Mouse (Mus musculus) olfactory bulb, adult 2 months (tissue): ENCODE data around the gene Ccer2. TPM values are rescaled to one million over a fixed set of nuclear protein-coding genes. Genes with fewer than 3 reads are reported as not detected.
A peak's percentile ranks its signal among the peaks of the same experiment; 100 is the strongest.

Source experiments
- H3K27ac ChIP-seq: fragments of 200-500 bp; 2 replicates; pipeline ENCODE4 v1.5.1; 2012; ENCODE audit warnings: low read depth, low read length; ENCODE audit not compliant: insufficient read depth
- H3K4me1 ChIP-seq: fragments of 200-500 bp; 2 replicates; pipeline ENCODE4 v1.6.1; 2012; ENCODE audit warnings: low read length; ENCODE audit not compliant: control insufficient read depth, insufficient read depth
- H3K4me3 ChIP-seq: fragments of 200-500 bp; 2 replicates; pipeline ENCODE4 v1.5.1; 2012; ENCODE audit warnings: mild to moderate bottlenecking, low read depth, low read length, moderate library complexity; ENCODE audit not compliant: insufficient read depth
- CTCF ChIP-seq: fragments of 200-500 bp; IDR thresholded peaks from 2 replicates; pipeline ENCODE4 v1.5.1; 2012; ENCODE audit warnings: low read depth, mild to moderate bottlenecking, low read length, moderate library complexity; ENCODE audit not compliant: insufficient read depth
- POLR2A ChIP-seq: fragments of 200-500 bp; IDR thresholded peaks from 2 replicates; pipeline ENCODE4 v1.6.1; 2012; ENCODE audit warnings: mild to moderate bottlenecking, low read depth, low read length, moderate library complexity; ENCODE audit not compliant: insufficient read depth
- WGBS: fragments of 180-500 bp; shearing (Covaris S2); methylation state at CpG from one replicate; pipeline ENCODE4 v1.1.7; 2018; 5-methylcytosine and 5-hydroxymethylcytosine counted together
- polyA plus RNA-seq: library from polyadenylated mRNA; stranded (reverse); fragments of >200 nt; gene quantifications from 2 replicates; pipeline ENCODE4 v1.2.4, GENCODE M21; 2012; ENCODE audit warnings: low replicate concordance; ENCODE audit not compliant: missing spikeins, insufficient read depth, insufficient read length

Ccer2 gene
- polyA plus RNA-seq, 1 experiment = not detected

DNA sequence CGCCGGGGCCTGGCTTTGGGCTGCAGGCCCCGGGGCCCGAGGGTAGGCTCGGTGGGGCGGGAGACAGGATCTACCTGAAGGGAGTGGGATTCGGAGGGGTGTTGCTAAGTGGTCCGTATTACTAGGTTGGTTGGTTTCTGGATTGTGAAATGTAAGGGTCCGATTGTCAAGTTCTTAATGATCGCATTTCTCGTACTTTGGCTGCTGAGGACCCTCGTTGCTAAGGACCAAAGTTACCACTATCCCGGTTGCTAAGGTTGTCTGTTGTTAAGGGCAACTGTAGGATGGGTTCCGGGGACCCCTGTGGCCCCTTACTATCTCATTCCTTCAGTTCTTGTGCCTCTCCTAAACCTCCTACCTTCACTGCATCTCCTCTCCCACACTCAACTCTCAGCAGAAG, 10.9 kb downstream of the Ccer2 start:
- no peak overlapping the region for H3K27ac ChIP-seq
- TF ChIP-seq CTCF = no peak
- no peak for TF ChIP-seq POLR2A
- under 1% methylated on average over 14 of the region's 14 CpGs for WGBS
- H3K4me3 ChIP-seq = peak overlapping the region; percentile 56
- H3K4me1 ChIP-seq = peaks cover 11% of the 10 kb centered on the region

DNA sequence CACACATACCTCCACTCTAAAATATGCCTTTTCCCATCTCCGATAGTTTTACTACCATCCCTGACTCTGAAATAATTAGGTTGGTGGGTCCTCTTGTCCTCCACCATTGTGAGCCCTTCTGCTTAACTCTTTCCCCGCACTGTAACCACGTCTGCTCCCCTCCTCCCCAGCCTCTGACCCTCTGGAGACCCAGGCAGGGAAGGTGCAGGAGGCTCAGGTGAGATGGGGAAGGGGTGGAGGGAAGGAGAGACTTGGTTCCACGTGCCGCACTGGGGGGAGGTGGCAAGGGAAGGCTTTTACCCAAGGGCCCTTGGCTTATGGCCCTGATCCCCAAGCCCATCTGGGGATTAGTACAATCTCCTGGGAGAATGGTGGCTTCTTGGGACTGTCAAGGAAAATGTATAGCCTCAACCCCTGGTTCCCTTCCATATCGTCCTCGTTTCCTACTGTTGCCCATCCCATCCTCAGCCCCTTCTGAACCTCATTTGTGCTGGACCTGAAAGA, 11.5 kb downstream of the Ccer2 start, which contains the start of gene Nfkbib:
TSS of gene Nfkbib (minus strand) at position 51 of the 504 bp plus-strand sequence.
- Histone ChIP-seq H3K27ac (no peak within 1 kb of the TSS), H3K4me1 (peaks cover 11% of the 10 kb centered on the region)

DNA sequence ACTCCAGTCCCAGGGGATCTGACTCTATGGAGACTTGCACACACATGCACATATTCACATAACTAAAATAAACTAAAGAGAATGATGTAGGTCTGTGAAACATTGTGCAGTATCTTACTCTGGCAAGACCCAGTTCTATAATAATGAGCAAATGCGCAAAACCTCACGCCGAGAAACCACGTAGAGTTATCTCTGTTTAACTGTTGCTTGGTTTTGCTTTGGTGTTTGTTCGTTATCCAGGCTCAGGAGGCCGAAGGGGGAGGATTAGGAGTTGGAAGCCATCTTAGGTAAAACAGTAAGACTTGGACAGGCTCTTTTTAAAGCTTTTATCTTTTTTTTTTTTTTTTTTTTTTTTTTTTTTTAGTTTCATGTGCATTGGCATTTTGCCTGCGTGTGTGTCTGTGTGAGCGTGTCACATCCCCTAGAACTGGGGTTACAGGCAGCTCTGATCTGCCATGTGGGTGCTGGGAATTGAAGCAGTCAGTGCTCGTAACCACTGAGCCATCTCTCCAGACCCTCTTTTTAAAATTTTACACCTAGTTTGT, 13.5 kb downstream of the Ccer2 start:
- no peak overlapping the region for H3K4me3 ChIP-seq
- no peak for TF ChIP-seq CTCF
- TF ChIP-seq POLR2A = no peak
- 89% methylated on average over 9 of the region's 9 CpGs for WGBS
- H3K4me1 ChIP-seq = peaks cover 11% of the 10 kb centered on the region
- H3K27ac ChIP-seq = no peak overlapping the region

More for the DNA sequence above, 11.5 kb downstream of the Ccer2 start, which contains the start of gene Nfkbib:
- H3K4me3 ChIP-seq = peak within 1 kb of the TSS; percentile 99
- WGBS = 45% methylated on average over 7 of the region's 7 CpGs
- TF ChIP-seq CTCF (no peak), POLR2A (no peak)

DNA sequence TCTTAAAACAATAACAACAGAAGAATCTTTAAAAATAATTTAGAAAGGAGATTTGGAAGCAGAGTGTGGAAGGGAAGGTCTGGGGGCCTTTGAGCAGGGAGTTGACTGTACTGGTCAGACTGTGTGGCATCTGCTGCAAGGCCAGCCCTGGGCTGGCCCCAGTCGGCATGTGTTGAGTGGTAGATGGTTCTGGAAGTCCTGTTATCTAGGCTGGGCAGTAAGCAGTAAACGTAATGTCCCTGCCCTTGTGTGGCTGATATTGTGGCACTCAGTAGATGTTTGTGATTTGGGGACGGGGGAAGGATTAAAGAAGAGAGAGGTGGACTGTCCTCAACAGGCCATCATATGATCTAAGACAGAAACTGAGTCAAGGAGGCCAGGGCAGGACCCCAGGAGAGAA, 14.3 kb downstream of the Ccer2 start:
- Histone ChIP-seq H3K4me3 (no peak overlapping the region), H3K4me1 (peaks cover 11% of the 10 kb centered on the region), H3K27ac (no peak overlapping the region)
- TF ChIP-seq CTCF (no peak), POLR2A (no peak)
- WGBS = 94% methylated on average over 3 of the region's 3 CpGs

DNA sequence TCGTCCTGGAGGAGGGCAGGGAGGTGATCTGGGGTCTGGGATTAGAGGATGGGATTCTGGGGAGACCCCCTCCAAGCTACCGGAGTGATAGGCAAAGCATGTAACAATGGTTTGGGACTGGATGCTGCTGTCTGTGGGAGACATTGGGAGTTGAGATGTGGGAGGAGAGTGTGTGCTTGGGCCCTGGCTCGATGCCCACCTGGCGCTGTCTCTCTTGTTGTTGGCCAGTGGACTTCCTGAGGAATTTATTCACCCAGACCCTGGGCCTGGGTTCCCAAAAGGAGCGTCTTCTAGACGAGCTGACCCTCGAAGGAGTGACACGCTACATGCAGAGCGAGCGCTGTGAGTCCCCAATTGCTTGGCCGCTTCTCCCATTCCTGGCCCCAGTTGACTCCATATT, 15.9 kb downstream of the Ccer2 start:
- no peak overlapping the region for H3K27ac ChIP-seq
- 74% methylated on average over 11 of the region's 11 CpGs for WGBS
- H3K4me3 ChIP-seq = no peak overlapping the region
- TF ChIP-seq POLR2A (no peak), CTCF (no peak)
- peaks cover 13% of the 10 kb centered on the region for H3K4me1 ChIP-seq

DNA sequence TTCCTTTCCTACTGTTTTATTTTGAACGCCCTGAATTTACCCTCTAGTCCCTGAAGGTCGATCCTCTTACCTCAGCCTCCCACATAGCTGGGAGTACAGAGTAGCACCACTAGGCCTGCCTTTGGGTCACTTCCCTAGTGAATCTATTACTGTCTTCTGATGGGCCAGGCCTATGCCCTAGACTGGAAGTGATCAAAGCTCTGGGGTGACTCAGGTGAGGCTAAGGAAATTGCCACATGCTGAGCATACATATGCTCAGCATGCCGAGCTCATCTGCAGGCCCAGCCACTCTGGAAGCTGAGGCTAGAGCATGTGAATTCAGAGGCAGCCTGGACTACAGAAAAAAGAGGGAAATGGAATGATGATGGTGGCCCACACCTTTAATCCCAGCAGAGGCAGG, 17.2 kb downstream of the Ccer2 start:
- 84% methylated on average over 3 of the region's 3 CpGs for WGBS
- H3K27ac ChIP-seq = no peak overlapping the region
- TF ChIP-seq CTCF (no peak), POLR2A (no peak)
- H3K4me3 ChIP-seq = no peak overlapping the region
- peaks cover 6% of the 10 kb centered on the region; the same call in 1 of the 2 replicates for H3K4me1 ChIP-seq

DNA sequence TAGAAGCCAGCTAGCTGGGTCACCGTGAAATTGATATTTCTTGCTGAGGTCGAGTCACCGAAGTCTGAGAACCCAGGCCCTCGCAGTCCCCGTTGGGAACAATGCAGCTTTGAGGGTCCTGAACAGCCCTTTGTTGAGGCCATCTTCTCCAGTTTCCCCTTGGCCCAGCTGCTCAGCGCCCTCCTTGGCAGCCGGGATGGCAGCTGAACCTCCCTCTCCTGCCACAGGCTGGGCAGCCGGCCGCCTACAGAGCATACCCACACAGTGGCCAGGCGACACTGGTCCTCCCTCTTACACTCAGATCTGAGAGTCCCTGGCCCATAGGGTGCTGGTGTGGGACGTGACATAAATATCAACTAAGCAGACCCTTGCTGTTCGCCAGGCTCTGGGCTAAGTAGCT, 18.2 kb downstream of the Ccer2 start:
- peaks cover 6% of the 10 kb centered on the region; the same call in 1 of the 2 replicates for H3K4me1 ChIP-seq
- no peak overlapping the region for H3K27ac ChIP-seq
- H3K4me3 ChIP-seq = no peak overlapping the region
- 49% methylated on average over 12 of the region's 12 CpGs for WGBS
- no peak for TF ChIP-seq CTCF
- no peak for TF ChIP-seq POLR2A

DNA sequence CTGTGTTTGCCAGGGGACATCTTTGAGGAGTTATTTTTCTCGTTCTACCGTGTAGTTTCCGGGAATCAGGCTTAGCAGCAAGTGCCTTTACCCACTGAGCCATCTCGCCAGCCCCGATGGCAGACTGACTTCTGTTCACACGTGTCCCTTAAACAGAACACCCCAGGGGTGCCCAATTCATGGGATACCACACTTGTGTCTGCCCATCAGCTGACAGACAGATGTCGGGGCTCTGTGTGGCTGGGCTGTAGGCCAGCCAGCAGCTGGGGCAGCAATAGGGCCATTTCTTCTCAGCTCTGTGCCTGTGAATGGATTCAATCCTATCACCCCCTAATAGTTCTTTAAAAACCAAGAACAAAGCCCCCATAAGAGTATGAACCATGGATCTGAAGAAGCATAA, 19.2 kb downstream of the Ccer2 start:
- Histone ChIP-seq H3K4me3 (no peak overlapping the region), H3K27ac (no peak overlapping the region), H3K4me1 (peaks cover 6% of the 10 kb centered on the region)
- WGBS = 69% methylated on average over 7 of the region's 7 CpGs
- TF ChIP-seq POLR2A = no peak
- no peak for TF ChIP-seq CTCF

DNA sequence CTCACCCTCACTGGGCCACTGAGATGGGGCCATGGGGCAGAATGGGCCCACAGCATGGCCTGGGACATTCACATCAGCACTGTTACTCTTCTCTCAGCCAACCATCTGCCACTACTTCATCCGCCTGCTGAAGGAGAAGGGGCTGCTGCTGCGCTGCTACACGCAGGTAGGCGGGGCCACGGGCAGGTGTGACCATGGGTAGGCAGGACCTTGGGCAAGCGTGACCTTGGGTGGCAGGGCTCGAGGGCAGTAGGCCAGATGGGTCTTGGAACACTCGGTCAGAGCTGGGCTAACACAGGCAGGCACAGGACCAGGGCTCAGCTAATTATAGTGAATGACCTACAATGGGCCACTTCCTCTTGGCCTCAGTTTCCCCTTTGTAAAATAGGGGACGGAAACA, 22.9 kb downstream of the Ccer2 start:
- 89% methylated on average over 9 of the region's 9 CpGs for WGBS
- Histone ChIP-seq H3K4me3 (no peak overlapping the region), H3K4me1 (peaks cover 23% of the 10 kb centered on the region)

DNA sequence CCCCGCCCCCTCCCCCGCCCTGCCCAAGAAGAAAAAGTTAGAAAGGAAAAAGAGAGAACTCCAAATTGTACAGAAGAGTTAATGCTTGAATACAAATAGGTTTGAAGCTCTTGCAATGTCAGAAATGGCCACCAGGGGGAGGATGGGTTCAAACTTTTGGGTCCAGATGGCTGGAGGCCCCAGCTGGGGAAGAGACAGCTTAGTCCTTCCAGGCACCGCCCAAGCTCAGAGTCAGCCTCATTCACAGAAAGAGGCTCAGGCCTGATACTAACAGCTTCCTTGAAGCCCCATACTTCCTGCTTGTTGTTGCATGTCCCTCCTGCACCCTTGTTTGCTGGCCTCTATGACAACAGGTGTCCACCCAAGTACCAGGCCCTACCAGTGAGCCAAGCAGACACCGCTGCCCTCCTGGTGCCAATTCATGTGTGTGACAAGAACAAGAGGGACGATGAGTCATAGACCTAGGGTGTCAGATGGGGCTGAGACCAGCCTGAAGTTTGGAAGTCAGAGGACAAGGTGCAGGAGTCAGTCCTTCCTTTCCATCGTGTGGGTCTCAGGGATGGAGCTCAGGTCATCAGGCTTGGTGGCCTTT, 24.2 kb downstream of the Ccer2 start:
- TF ChIP-seq POLR2A (no peak), CTCF (peak; percentile 50)
- 41% methylated on average over 6 of the region's 6 CpGs for WGBS
- peak overlapping the region; percentile 17; the same call in 1 of the 2 replicates for H3K27ac ChIP-seq

More for the DNA sequence above, 22.9 kb downstream of the Ccer2 start:
- no peak for TF ChIP-seq POLR2A
- TF ChIP-seq CTCF = no peak
- H3K27ac ChIP-seq = no peak overlapping the region

More for the DNA sequence above, 24.2 kb downstream of the Ccer2 start:
- H3K4me1 ChIP-seq = peaks cover 27% of the 10 kb centered on the region
- H3K4me3 ChIP-seq = no peak overlapping the region
